Mouse (Mus musculus): Measurements from ENCODE around the gene Ttc33. TPM values are rescaled to one million over a fixed set of nuclear protein-coding genes. Genes with fewer than 3 reads are reported as not detected.

Ttc33 gene
- total RNA-seq (2021) = 10 to 100 TPM; 90.7 to 95.1 TPM
- long read RNA-seq, experiment 1, transcript Ttc33-201 (5 exons, 1,832 nt) = major isoform, 28 of 46 reads
- long read RNA-seq, experiment 1, transcript Ttc33-203 (5 exons, 1,671 nt) = minor isoform, 9 of 46 reads
- long read RNA-seq, experiment 1, partial matches to known transcripts = 6 of 46 reads
- long read RNA-seq, experiment 1, other reads (novel, unspliced or antisense) = 2 of 46 reads
- long read RNA-seq, experiment 2, transcript Ttc33-203 (5 exons, 1,671 nt) = minor isoform, 5 of 26 reads
- long read RNA-seq, experiment 2, transcript Ttc33-201 (5 exons, 1,832 nt) = major isoform, 13 of 26 reads
- long read RNA-seq, experiment 2, partial matches to known transcripts = 2 of 26 reads
- long read RNA-seq, experiment 2, other reads (novel, unspliced or antisense) = 5 of 26 reads

DNA sequence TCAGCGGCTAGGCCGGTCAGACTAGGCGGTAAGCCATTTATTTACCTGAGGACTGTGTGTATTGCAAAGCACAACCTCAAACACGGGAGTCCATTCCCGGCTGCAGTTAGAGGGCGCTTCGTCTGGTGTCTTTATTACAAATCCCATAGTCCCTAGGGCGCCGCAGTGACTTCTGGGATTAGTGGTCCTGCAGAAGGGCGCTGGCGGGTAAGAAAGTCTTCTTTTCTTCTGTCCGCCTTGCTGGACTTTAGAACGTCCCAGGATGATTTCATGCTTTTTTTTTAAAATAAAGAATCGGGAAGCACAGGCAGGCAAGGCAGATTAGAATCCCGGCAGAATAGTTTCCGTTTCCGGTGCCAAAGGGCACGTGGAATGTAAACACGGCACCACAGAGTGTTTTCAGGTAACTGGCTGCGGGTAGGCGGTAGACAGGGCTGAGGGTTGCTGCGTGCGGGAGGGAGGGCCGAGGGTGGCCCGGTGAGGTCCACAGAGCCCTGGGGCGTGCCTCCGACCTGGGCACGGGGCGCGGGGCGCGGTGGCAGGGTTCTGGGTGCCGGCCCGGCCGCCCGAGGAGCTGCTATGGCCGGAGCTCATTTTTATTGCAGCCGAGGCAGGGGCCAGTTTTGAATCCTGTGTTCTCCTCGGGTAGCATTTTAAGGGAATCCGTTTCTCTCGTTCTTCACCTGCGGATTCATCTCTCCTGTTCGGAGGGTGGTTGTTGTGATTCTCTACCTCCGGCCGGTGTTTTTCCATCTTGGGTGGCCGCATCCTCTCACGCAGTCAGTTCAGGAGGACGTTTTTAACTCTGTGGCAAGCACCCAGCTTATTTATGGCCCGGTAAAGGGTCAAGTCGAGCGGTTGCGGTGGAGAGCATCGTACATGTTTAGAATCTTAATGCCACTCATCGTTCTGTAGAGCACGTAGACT, at the start of gene Ttc33:
TSS of gene Ttc33 (plus strand) at position 160 of the 927 bp plus-strand sequence.
- Histone ChIP-seq H3K4me3 (peak within 1 kb of the TSS; percentile 94), H3K27ac (peak within 1 kb of the TSS; percentile 84)
- peak; percentile 24 for TF ChIP-seq CTCF (IDR thresholded peaks at IDR 0.05)
- DNase-seq (ENCODE audit: extremely low spot score in 1 of 2, low spot score in 2 of 2) = peak; percentile 76 to 77
- intact Hi-C loops (cut with DNase I) = no loop called here

- DNase-seq (ENCODE audit: extremely low spot score in 1 of 2, low spot score in 2 of 2) = no peak
- no peak for TF ChIP-seq CTCF (IDR thresholded peaks at IDR 0.05)
- H3K4me3 ChIP-seq = no peak overlapping the region
- H3K27ac ChIP-seq = no peak overlapping the region
- intact Hi-C loops (cut with DNase I) = no loop called here
Measured at GRCm38 (mm10) chr15:5138021-5138856, 47.1 kb upstream of the Ttc33 start.

DNA sequence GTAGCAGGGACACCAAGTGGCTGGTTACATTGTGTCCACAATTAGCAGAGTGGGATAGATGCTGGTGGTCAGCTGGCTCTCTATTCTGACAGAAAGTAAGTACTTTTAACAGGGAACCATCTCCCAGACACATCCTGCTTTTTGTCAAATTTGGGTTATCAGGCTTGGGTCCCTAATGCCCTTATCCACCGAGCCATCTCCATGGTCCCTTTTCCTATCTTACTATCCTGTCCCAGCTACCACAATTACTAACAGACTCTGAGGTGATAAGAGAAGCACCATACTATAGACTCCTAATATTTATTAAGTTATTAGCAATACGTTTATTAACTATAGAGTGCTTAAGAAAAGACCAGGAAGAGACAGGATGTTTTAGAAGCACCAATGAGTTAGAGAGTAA, 46.0 kb upstream of the Ttc33 start:
- TF ChIP-seq CTCF (IDR thresholded peaks at IDR 0.05) = no peak
- intact Hi-C loops (cut with DNase I) = no loop called here

DNA sequence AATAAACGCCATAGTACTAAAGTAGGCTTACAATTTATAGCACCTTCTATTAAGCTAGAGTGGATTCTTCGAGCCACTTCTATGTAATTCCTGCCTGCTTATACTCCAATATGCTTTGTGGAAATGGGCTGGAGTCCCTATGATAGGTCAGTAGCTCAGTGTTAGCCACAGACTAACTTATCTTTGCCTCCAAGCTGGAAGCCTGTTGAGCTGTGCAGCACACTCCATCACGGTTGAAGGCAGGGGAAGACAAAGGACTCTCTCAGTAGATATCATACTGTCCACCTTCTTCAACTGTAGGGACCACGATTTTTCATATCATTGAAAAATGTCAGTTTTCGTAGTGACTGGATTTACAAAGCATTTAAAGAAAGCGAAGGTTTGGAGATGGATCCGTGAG, 45.5 kb upstream of the Ttc33 start:
- Histone ChIP-seq H3K4me3 (no peak overlapping the region), H3K27ac (no peak overlapping the region)
- no peak for DNase-seq (ENCODE audit: extremely low spot score in 1 of 2, low spot score in 2 of 2)
- no peak for TF ChIP-seq CTCF (IDR thresholded peaks at IDR 0.05)
- intact Hi-C loops (cut with DNase I) = no loop called here

More for the DNA sequence above, 46.0 kb upstream of the Ttc33 start:
- DNase-seq (ENCODE audit: extremely low spot score in 1 of 2, low spot score in 2 of 2) = no peak
- no peak overlapping the region for H3K4me3 ChIP-seq
- H3K27ac ChIP-seq = no peak overlapping the region

DNA sequence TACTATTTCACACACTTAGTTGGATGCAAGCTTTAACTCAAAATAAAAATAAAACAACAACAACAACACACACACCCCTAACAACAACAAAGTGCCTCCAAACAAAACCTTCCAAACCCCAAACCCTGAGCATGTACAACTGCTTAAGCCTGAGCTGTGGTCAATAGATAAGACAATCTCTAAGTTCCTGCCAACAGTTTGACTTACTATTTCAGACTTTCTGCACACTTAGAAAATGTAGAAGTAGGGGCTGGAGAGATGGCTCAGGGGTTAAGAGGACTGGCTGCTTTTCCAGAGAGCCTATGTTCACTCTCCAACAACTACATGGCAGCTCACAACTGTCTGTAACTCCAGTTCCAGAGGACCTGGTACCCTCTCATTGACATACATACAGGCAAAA, 45.0 kb upstream of the Ttc33 start:
- H3K27ac ChIP-seq = no peak overlapping the region
- no peak for DNase-seq (ENCODE audit: extremely low spot score in 1 of 2, low spot score in 2 of 2)
- intact Hi-C loops (cut with DNase I) = no loop called here
- no peak overlapping the region for H3K4me3 ChIP-seq
- TF ChIP-seq CTCF (IDR thresholded peaks at IDR 0.05) = no peak

DNA sequence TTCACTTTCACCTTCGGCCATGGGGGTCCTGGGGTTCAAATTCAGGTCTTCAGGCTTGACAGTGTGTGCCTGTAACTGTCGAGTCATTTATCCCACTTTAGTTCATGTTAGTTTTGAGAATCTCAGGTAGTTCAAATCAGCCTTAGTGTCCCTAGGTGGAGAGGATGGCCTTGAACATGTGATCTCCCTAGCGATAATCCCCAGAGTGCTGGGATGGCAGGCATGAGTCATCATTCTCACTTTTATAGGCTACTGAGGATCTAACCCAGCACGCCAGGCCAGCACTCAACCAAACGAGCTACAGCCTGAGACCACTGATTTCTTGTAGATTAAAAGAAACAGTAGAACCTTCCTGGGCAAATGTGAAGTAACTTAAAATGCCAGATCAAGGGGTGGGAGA, 43.3 kb upstream of the Ttc33 start:
- no peak for DNase-seq (ENCODE audit: extremely low spot score in 1 of 2, low spot score in 2 of 2)
- no peak for TF ChIP-seq CTCF (IDR thresholded peaks at IDR 0.05)
- Histone ChIP-seq H3K27ac (no peak overlapping the region), H3K4me3 (no peak overlapping the region)
- intact Hi-C loops (cut with DNase I) = no loop called here

GRCm38 (mm10) chr15:5142714-5143113, 42.6 kb upstream of the Ttc33 start:
- intact Hi-C loops (cut with DNase I) = loop anchor here (1.0 kb wide), 1 partner anchor 25 kb away; no protein-coding TSS in a partner anchor
- peak overlapping the region; percentile 59 for H3K4me3 ChIP-seq
- DNase-seq (ENCODE audit: extremely low spot score in 1 of 2, low spot score in 2 of 2) = no peak

GRCm38 (mm10) chr15:5143361-5144020, 41.8 kb upstream of the Ttc33 start, which contains the start of gene Prkaa1:
TSS of gene Prkaa1 (plus strand) at chr15:5143861.
- TF ChIP-seq CTCF (IDR thresholded peaks at IDR 0.05) = peak; percentile 48
- peak within 1 kb of the TSS; percentile 96 for H3K4me3 ChIP-seq
- peak within 1 kb of the TSS; percentile 94 for H3K27ac ChIP-seq
- intact Hi-C loops (cut with DNase I) = loop anchor here (1.0 kb wide), 1 partner anchor 26 kb away; no protein-coding TSS in a partner anchor
- DNase-seq (ENCODE audit: extremely low spot score in 1 of 2, low spot score in 2 of 2) = peak; percentile 73 to 75

More at GRCm38 (mm10) chr15:5142714-5143113, 42.6 kb upstream of the Ttc33 start:
- no peak for TF ChIP-seq CTCF (IDR thresholded peaks at IDR 0.05)
- peak overlapping the region; percentile 87 for H3K27ac ChIP-seq

DNA sequence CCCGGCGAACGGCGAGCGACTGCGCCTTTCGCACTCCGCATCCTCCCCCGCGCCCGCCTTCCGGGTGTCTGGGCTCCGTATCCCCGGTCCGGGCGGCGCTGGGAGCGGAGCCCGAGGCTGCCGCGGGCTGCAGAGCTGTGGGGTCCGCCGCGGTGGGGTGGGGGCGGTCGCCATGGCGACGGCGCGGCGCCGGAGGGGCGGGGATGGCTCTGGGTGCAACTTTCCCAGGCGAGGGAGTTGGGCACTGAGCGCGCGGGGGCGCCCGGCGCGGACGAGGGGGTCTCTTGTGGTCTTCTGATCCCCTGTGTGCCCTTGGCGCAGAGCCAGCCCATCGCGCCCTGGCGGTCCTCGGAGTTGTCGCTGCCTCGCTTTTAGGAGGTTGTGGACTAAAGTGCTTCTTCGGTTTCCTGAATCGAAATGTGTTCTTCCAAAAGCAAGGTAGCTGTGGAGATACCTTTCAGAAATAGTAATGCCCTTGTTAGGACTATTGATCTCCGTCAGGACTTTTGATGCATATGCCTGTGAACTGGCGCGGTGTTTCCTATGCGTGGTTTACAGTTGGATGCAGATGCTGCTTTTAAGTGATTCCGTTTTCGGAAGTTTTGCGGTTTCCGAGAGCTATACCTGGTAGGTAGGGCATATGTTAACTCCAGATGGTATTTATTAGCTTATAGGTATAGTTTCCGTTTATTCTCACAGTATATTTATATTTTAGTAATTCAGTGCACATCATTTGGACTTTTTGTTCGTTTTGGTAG, 41.1 kb upstream of the Ttc33 start:
- intact Hi-C loops (cut with DNase I) = no loop called here
- Histone ChIP-seq H3K27ac (peak overlapping the region; percentile 94), H3K4me3 (peak overlapping the region; percentile 96)
- TF ChIP-seq CTCF (IDR thresholded peaks at IDR 0.05) = peak; percentile 24
- DNase-seq (ENCODE audit: extremely low spot score in 1 of 2, low spot score in 2 of 2) = peak; percentile 70 to 75
